Mouse (Mus musculus) liver, adult 2 months (tissue): ENCODE data around the gene Cela3a.

Experiments
- CTCF ChIP-seq: fragments of 200-500 bp; IDR thresholded peaks from 2 replicates; pipeline ENCODE4 v1.5.1; 2011; ENCODE audit warnings: low read depth, low read length, control low read depth
- POLR2A ChIP-seq: fragments of 200-500 bp; IDR thresholded peaks from 2 replicates; pipeline ENCODE4 v1.6.1; 2011; ENCODE audit warnings: low read length, control low read depth; ENCODE audit not compliant: insufficient read depth; ENCODE audit errors: extremely low read depth

GRCm38 (mm10) chr4:137443625-137444024, 34.0 kb upstream of the Cela3a start:
- peak; percentile 70 for TF ChIP-seq CTCF
- no peak for TF ChIP-seq POLR2A
